Mouse (Mus musculus) lung, embryonic 16.5 days (tissue): Measurements from ENCODE around the gene Styk1. TPM values are rescaled to one million over a fixed set of nuclear protein-coding genes. Genes with fewer than 3 reads are reported as not detected.

ENCODE experiments used
- ATAC-seq: fragments of 200-750 bp; cut with Nextera tagmentation; 2 replicates; pipeline ENCODE4 v1.8.0; 2017; ENCODE audit warnings: low read depth, mild to moderate bottlenecking, moderate library complexity
- H3K27ac ChIP-seq: fragments of 300-500 bp; sonication (generic); 2 replicates; pipeline ENCODE4 v1.5.1; 2014; ENCODE audit warnings: mild to moderate bottlenecking, control low read depth, low read length
- H3K27me3 ChIP-seq: fragments of 300-500 bp; sonication (generic); 2 replicates; pipeline ENCODE4 v1.6.1; 2014; ENCODE audit warnings: low read depth, low read length, mixed read lengths; ENCODE audit not compliant: control insufficient read depth, insufficient read depth
- H3K36me3 ChIP-seq: fragments of 300-500 bp; sonication (generic); 2 replicates; pipeline ENCODE4 v1.6.1; 2014; ENCODE audit warnings: low read length; ENCODE audit not compliant: control insufficient read depth, insufficient read depth
- H3K4me1 ChIP-seq: fragments of 300-500 bp; sonication (generic); replicated peaks from 2 replicates; pipeline ENCODE4 v1.6.1; 2014; ENCODE audit warnings: low read length, mixed read lengths; ENCODE audit not compliant: control insufficient read depth, insufficient read depth
- H3K4me2 ChIP-seq: fragments of 300-500 bp; sonication (generic); 2 replicates; pipeline ENCODE4 v1.6.1; 2014; ENCODE audit warnings: low read depth, low read length, control low read depth
- H3K4me3 ChIP-seq: fragments of 300-500 bp; sonication (generic); 2 replicates; pipeline ENCODE4 v1.5.1; 2014; ENCODE audit warnings: mild to moderate bottlenecking, low read length, control low read depth
- H3K9ac ChIP-seq: fragments of 300-500 bp; sonication (generic); 2 replicates; pipeline ENCODE4 v1.6.1; 2014; ENCODE audit warnings: low read length, control low read depth
- H3K9me3 ChIP-seq: fragments of 300-500 bp; sonication (generic); 2 replicates; pipeline ENCODE4 v1.6.1; 2016; ENCODE audit warnings: low read length; ENCODE audit not compliant: control insufficient read depth
- WGBS: fragments of 180-500 bp; shearing (Covaris S2); extraction: QIAGEN DNeasy Blood & Tissue Kit; methylation state at CpG from one replicate; pipeline ENCODE4 v1.1.7; 2014; 5-methylcytosine and 5-hydroxymethylcytosine counted together
- polyA plus RNA-seq: library from polyadenylated mRNA; unstranded; fragments of >200 nt; fragmentation: Nextera tagmentation; extraction: Ambion mirVana; gene quantifications from 2 replicates; pipeline ENCODE4 v1.2.1, GENCODE M21; 2015

Gene Styk1
- polyA plus RNA-seq, 1 experiment from 2014 or later, result 1.1 TPM

DNA sequence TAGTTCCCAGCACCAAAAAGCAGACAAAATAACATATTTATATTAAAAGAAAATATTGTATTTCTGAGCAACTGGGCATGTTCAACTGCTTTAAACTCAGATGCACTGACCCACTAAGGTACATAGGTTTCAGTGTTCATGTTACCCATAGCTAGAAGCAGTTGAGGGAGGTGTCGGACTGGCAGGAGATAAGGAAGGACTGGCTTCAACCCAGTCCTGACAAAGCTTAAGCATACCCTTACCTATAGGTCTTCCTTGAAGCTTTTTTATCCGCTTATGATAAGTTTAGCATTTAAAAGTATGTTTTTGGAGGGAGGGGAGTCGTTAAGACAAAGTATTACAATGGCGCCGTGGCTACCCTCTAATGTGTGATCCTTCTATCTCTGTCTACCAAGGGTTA lies 17.4 kb upstream of the Styk1 start:
- Histone ChIP-seq H3K4me3 (no peak overlapping the region), H3K4me1 (no peaks in the 10 kb centered on the region), H3K27ac (no peak overlapping the region), H3K27me3 (no peaks in the 10 kb centered on the region), H3K9me3 (no peaks in the 10 kb centered on the region), H3K9ac (no peak overlapping the region), H3K4me2 (no peak overlapping the region), H3K36me3 (peaks cover 16% of the 10 kb centered on the region)
- ATAC-seq, result no peak
- 91% methylated on average over 5 of the region's 5 CpGs for WGBS

DNA sequence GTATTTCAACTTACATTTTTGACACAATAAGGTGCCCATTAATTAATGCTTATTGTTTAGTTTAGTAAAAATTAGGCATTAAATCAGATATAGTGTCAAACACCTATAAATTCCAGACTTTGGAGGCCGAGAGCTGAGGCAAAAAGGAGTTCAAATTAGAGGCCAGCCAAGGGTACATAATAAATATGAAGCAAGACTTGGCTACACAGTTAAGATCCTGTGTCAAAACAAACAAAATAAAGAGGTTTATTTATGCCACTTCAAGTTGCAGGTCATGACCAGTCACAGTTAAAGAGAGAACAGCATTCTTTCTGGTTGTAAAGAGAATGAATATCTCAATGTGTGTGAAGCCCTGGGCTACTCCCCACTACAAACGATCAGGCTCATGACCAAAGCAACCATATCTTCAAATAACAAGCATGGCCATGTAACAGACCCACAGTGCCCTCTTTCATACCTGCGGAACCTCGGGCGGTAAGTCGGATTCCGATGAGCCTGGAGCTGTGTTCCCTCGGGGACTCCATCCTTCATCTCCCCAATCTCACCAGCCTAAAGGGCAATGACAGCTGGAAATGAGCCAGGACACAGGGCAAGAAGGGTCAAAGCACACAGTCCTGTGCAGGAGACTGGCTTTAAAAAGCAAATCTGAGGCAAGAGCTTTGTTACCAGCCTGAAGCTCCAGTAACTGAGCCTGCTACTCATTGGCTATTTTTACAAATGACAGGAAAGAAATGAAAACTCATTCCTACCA lies 16.6 kb upstream of the Styk1 start:
- H3K9ac ChIP-seq, result no peak overlapping the region
- H3K4me2 ChIP-seq, result no peak overlapping the region
- ATAC-seq, result no peak
- peaks cover 18% of the 10 kb centered on the region for H3K36me3 ChIP-seq
- H3K4me3 ChIP-seq, result no peak overlapping the region
- no peaks in the 10 kb centered on the region for H3K9me3 ChIP-seq
- no peaks in the 10 kb centered on the region for H3K4me1 ChIP-seq
- H3K27me3 ChIP-seq, result no peaks in the 10 kb centered on the region
- WGBS, result 79% methylated on average over 8 of the region's 8 CpGs
- H3K27ac ChIP-seq, result no peak overlapping the region

DNA sequence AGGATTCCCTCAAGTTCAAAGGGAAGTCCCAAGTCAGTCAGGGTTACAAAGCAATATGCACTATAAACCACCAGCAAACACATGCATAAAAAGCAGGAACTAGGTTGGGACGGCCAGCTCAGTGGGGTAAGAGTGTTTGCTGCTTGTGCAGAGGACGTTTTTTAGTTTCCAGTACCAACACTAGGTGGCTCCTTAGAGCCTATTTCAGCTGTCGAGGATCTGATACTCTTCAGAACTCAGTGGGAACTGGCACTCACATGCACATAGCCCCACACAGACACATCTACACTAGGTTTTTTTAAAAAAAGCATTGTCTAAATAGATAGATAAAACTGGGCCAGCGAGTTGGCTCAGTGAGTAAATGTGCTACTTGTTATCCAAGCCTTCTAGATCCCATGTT lies 13.7 kb upstream of the Styk1 start:
- WGBS, result 33% methylated on average over 4 of the region's 4 CpGs
- Histone ChIP-seq H3K4me3 (no peak overlapping the region), H3K4me1 (no peaks in the 10 kb centered on the region), H3K27ac (no peak overlapping the region), H3K4me2 (no peak overlapping the region), H3K36me3 (peaks cover 21% of the 10 kb centered on the region), H3K9ac (no peak overlapping the region), H3K27me3 (no peaks in the 10 kb centered on the region), H3K9me3 (no peaks in the 10 kb centered on the region)
- ATAC-seq, result 0 out of 2 replicates have a peak, but pooled peaks have one; percentile 51

DNA sequence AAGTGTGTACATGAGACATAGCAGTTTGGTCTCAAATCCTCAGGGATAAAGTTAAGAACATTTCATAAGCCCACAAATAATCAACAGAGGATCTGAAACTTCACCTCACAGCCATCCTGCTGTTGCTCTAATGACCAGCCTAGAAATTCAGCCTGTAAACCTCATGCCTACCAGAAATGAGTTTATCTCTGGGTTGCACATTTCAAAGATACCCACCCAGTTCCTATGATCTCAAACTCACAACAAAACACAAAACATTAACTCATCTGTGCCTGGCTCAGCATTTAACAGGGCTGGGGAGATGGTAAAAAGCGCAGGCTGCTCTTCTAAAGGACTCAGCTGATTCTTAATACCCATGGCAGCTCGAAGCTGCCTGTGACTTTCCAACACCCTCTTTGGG lies 11.0 kb upstream of the Styk1 start:
- Histone ChIP-seq H3K9me3 (no peaks in the 10 kb centered on the region), H3K4me3 (no peak overlapping the region), H3K27ac (no peak overlapping the region), H3K4me1 (no peaks in the 10 kb centered on the region), H3K27me3 (no peaks in the 10 kb centered on the region), H3K4me2 (no peak overlapping the region), H3K9ac (no peak overlapping the region), H3K36me3 (peaks cover 19% of the 10 kb centered on the region)
- WGBS, result 83% methylated on average over 2 of the region's 2 CpGs
- no peak for ATAC-seq

DNA sequence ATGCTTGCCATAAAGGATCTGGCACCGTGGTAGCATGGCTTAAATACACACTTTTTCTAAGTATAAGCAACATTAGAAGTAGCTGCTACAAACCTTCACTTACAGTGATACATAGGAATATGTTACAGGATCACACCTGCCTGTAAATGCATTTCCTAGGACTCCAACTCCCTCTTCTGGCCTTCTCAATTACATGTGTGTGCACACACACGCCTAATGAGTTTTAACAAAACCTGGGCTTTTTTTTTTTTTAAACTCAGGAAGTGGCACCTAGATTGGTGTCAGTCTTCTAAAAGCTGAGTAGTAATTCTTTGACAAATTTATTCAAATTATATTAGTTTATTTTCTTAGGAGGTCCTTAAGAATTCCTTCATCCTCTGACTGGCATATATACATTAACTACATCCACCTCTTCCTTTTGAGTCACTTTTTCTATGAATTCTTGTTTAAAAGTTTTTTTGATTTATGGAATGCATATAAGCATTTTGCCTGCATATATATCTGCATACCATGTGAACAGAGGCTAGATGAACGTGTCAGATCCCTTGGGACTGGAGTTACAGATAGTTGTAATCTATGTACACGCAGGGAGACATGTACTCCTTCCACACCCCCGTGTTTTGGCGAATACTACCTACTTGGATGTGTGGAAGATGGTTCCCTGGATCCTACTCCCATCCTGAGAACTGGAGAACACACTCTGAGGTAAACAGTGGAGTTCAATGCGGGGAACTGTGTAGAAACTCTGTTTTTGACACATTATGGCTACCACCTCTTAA lies 9.8 kb upstream of the Styk1 start:
- no peak for ATAC-seq
- Histone ChIP-seq H3K9ac (no peak overlapping the region), H3K27me3 (no peaks in the 10 kb centered on the region), H3K4me2 (no peak overlapping the region), H3K9me3 (no peaks in the 10 kb centered on the region), H3K27ac (no peak overlapping the region), H3K4me1 (no peaks in the 10 kb centered on the region), H3K36me3 (peaks cover 15% of the 10 kb centered on the region), H3K4me3 (no peak overlapping the region)
- 76% methylated on average over 7 of the region's 7 CpGs for WGBS

DNA sequence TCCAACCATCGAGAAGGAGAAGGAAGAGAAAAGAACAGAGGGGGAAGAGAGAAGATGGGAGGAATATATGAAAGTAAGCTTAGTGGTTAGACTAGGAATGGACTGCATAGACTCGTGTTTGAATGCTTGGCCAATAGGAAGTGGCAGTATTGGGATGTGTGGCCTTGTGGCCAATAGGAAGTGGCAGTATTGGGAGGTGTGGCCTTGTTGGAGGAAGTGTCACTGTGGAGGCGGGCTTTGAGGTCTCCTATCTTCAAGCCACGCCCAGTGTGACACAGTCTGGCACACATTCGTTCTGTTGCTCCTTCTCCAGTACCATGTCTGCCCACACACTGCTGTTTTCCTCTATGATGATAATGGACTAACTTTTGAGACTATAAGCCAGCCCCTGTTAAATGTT lies 7.3 kb upstream of the Styk1 start:
- H3K36me3 ChIP-seq, result peaks cover 11% of the 10 kb centered on the region; the same call in 1 of the 2 replicates
- no peak overlapping the region for H3K4me2 ChIP-seq
- no peaks in the 10 kb centered on the region for H3K9me3 ChIP-seq
- no peak for ATAC-seq
- no peaks in the 10 kb centered on the region for H3K27me3 ChIP-seq
- H3K4me3 ChIP-seq, result no peak overlapping the region
- no peaks in the 10 kb centered on the region for H3K4me1 ChIP-seq
- H3K27ac ChIP-seq, result no peak overlapping the region
- H3K9ac ChIP-seq, result no peak overlapping the region
- 69% methylated on average over 5 of the region's 5 CpGs for WGBS

DNA sequence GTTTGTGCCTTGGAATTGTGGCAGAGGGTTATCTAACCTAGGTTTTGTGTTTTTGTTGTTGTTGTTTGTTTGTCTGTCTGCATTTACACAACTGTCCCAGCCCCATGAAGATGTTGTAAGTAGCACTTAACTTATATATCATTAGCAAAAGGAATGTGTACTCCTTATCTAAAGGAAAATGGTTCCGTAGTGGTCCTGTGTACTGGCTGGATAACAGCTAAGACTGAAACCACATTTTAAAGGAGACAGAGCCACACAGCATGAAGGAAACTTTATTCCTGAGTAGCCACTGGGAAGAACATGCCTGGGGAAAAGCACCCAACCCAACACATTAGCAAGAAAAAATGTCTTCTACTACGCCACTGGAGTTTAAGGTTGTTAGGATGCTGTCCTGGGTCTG lies 6.1 kb upstream of the Styk1 start:
- no peaks in the 10 kb centered on the region for H3K27me3 ChIP-seq
- H3K4me2 ChIP-seq, result no peak overlapping the region
- WGBS, result 67% methylated on average over 2 of the region's 2 CpGs
- no peak overlapping the region for H3K4me3 ChIP-seq
- H3K27ac ChIP-seq, result no peak overlapping the region
- no peak for ATAC-seq
- H3K9me3 ChIP-seq, result no peaks in the 10 kb centered on the region
- H3K9ac ChIP-seq, result no peak overlapping the region
- H3K36me3 ChIP-seq, result peaks cover 7% of the 10 kb centered on the region; the same call in 1 of the 2 replicates
- H3K4me1 ChIP-seq, result no peaks in the 10 kb centered on the region

DNA sequence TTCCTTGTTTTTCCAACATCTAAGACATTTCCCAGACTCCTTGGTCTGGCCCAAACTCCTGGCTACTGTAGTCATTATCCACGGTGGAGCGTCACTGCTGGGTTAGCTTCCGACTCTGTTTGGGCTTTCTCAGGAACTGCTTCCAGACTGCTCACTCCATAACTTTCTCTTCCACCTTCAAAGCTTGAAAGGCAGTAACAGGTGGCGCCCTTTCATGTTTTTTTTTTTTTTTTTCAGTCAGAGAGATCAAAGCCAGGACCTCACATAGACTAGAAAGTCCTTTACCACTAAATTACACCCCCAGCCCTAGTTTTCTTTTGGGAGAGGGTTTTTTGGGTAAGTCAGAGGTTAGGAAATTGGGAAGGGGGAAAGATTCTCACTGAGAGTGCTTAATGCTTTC lies 1.5 kb upstream of the Styk1 start:
- WGBS, result 17% methylated on average over 4 of the region's 4 CpGs
- no peak overlapping the region for H3K9ac ChIP-seq

DNA sequence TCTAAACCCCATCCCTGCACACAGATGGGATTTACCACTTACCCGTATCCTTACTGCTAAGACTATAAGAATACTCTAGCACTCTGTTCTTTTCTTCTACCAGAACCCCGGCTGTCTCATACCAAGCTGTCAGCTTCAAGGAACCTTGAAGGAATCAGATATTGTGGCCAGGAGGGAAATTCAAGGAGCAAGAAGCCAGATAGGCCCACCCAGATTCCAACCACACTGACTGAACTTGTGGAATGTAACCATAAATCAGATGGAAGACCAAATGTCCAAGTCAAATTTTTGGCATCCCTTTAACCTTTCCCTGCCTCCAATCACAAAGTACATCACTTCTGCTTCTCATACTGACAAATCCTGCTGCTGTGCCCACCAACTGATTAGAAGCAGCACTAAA lies 6.4 kb downstream of the Styk1 start:
- Histone ChIP-seq H3K36me3 (no peaks in the 10 kb centered on the region), H3K9ac (no peak overlapping the region), H3K4me3 (no peak overlapping the region), H3K27ac (no peak overlapping the region), H3K9me3 (no peaks in the 10 kb centered on the region), H3K27me3 (no peaks in the 10 kb centered on the region), H3K4me2 (no peak overlapping the region), H3K4me1 (no peaks in the 10 kb centered on the region)
- 72% methylated on average over 2 of the region's 2 CpGs for WGBS
- no peak for ATAC-seq

More for the DNA sequence above, 1.5 kb upstream of the Styk1 start:
- Histone ChIP-seq H3K9me3 (no peaks in the 10 kb centered on the region), H3K4me2 (no peak overlapping the region), H3K27ac (no peak overlapping the region), H3K36me3 (no peaks in the 10 kb centered on the region), H3K4me1 (no peaks in the 10 kb centered on the region), H3K27me3 (no peaks in the 10 kb centered on the region), H3K4me3 (no peak overlapping the region)
- ATAC-seq, result no peak
